Mouse (Mus musculus) E14TG2a.4 (cell line): ENCODE results near the gene Scarb1.

Source experiments
- CTCF ChIP-seq: conservative IDR thresholded peaks from 2 replicates; pipeline ENCODE4 v1.5.1; 2014; ENCODE audit warnings: low read length
- NANOG ChIP-seq: IDR thresholded peaks from 2 replicates; pipeline ENCODE4 v1.6.1; 2014; ENCODE audit warnings: borderline replicate concordance, low read length, mixed read lengths

- TF ChIP-seq CTCF, result no peak
- no peak for TF ChIP-seq NANOG
Observed at GRCm38 (mm10) chr5:125340547-125341262, at the start of gene Scarb1.
